In genomic region chr11:63326864-63327263, GRCm38 (mm10) we compare ENCODE assay signal across 18 mouse cellular contexts.
"Had no signal": no experiment of that assay in that cellular context is flagged by ENCODE, and none has a peak within 500 bp of the region (broad histone marks: within the 10 kb centered on the region; RNA-seq: fewer than 3 reads in every experiment).

No protein-coding gene starts in this region.

- H3K4me1 ChIP-seq: midbrain, embryonic 15.5 days had no signal

- H3K36me3 ChIP-seq: midbrain, embryonic 10.5 days; midbrain, embryonic 13.5 days; midbrain, embryonic 15.5 days; neural tube, embryonic 12.5 days had no signal

- DNase-seq: lung, adult 18-20 months; lung, embryonic 14.5 days; lung, postnatal 10 days; lung, postnatal 4 days; retina, postnatal 1 day; right cerebral cortex, adult 18-20 months; right cerebral cortex, postnatal 25 days; right cerebral cortex, postnatal 4 days; spleen, adult 18-20 months; thymus, adult 18-20 months; thymus, postnatal 14 days; thymus, postnatal 36 days had no signal

- H3K27ac ChIP-seq: liver, embryonic 14.5 days; midbrain, embryonic 10.5 days; midbrain, embryonic 13.5 days; midbrain, embryonic 15.5 days; neural tube, embryonic 12.5 days had no signal

- H3K4me3 ChIP-seq: midbrain, embryonic 10.5 days; midbrain, embryonic 13.5 days; midbrain, embryonic 15.5 days; myocyte; neural tube, embryonic 12.5 days had no signal

- H3K9ac ChIP-seq: liver, embryonic 14.5 days; lung, embryonic 14.5 days; midbrain, embryonic 13.5 days; midbrain, embryonic 15.5 days; neural tube, embryonic 12.5 days had no signal

- H3K9me3 ChIP-seq: midbrain, embryonic 13.5 days; midbrain, embryonic 15.5 days; neural tube, embryonic 12.5 days had no signal

- H3K27me3 ChIP-seq: midbrain, embryonic 15.5 days; neural tube, embryonic 12.5 days had no signal

- ATAC-seq: midbrain, embryonic 13.5 days; midbrain, embryonic 15.5 days had no signal

- H3K4me2 ChIP-seq: lung, embryonic 14.5 days; midbrain, embryonic 13.5 days; midbrain, embryonic 15.5 days; neural tube, embryonic 12.5 days had no signal
